Mouse (Mus musculus) adrenal gland (tissue): ENCODE measurements around the gene Rnaseh2b.

Source experiments
- intact Hi-C: fragments of 180-260 bp; cut with DNase I; formaldehyde crosslinking; loops from one replicate; pipeline ENCODE4 v1.15.1; 2025

Gene Rnaseh2b

GRCm38 (mm10) chr14:62309026-62309425 is 16.6 kb downstream of the Rnaseh2b start:
- intact Hi-C loops: no loop called here

GRCm38 (mm10) chr14:62311672-62312071 is 19.3 kb downstream of the Rnaseh2b start:
- intact Hi-C loops: no loop called here

- intact Hi-C loops: no loop called here
Measured at GRCm38 (mm10) chr14:62322581-62323344, 30.4 kb downstream of the Rnaseh2b start.

- intact Hi-C loops: no loop called here
Measured at GRCm38 (mm10) chr14:62323457-62323856, 31.1 kb downstream of the Rnaseh2b start.

GRCm38 (mm10) chr14:62324943-62325342 is 32.6 kb downstream of the Rnaseh2b start:
- intact Hi-C loops: no loop called here

GRCm38 (mm10) chr14:62326026-62326425 is 33.6 kb downstream of the Rnaseh2b start:
- intact Hi-C loops: no loop called here

- intact Hi-C loops: no loop called here
Measured at GRCm38 (mm10) chr14:62327171-62327570, 34.8 kb downstream of the Rnaseh2b start.

GRCm38 (mm10) chr14:62328606-62329005 is 36.2 kb downstream of the Rnaseh2b start:
- intact Hi-C loops: no loop called here

GRCm38 (mm10) chr14:62329631-62330030 is 37.2 kb downstream of the Rnaseh2b start:
- intact Hi-C loops: loop anchor here (5.0 kb wide), 1 partner anchor 128 kb away; the partner anchor contains the start of gene Gucy1b2

- intact Hi-C loops: loop anchor here (5.0 kb wide), 1 partner anchor 126 kb away; the partner anchor contains the start of gene Gucy1b2
Measured at GRCm38 (mm10) chr14:62331457-62331856, 39.1 kb downstream of the Rnaseh2b start.

GRCm38 (mm10) chr14:62331866-62332619 is 39.7 kb downstream of the Rnaseh2b start:
- intact Hi-C loops: loop anchor here (5.0 kb wide), 1 partner anchor 125 kb away; the partner anchor contains the start of gene Gucy1b2

GRCm38 (mm10) chr14:62333909-62334687 is 41.7 kb downstream of the Rnaseh2b start:
- intact Hi-C loops: loop anchor here (5.0 kb wide), 1 partner anchor 123 kb away; the partner anchor contains the start of gene Gucy1b2

- intact Hi-C loops: no loop called here
Measured at GRCm38 (mm10) chr14:62339196-62339595, 46.8 kb downstream of the Rnaseh2b start.

GRCm38 (mm10) chr14:62341887-62342642 is 49.7 kb downstream of the Rnaseh2b start:
- intact Hi-C loops: no loop called here

GRCm38 (mm10) chr14:62342643-62343144 is 50.3 kb downstream of the Rnaseh2b start:
- intact Hi-C loops: no loop called here

GRCm38 (mm10) chr14:62346570-62346969 is 54.2 kb downstream of the Rnaseh2b start:
- intact Hi-C loops: no loop called here

- intact Hi-C loops: no loop called here
Measured at GRCm38 (mm10) chr14:62347103-62347502, 54.7 kb downstream of the Rnaseh2b start.

GRCm38 (mm10) chr14:62349786-62350185 is 57.4 kb downstream of the Rnaseh2b start:
- intact Hi-C loops: no loop called here

- intact Hi-C loops: no loop called here
Measured at GRCm38 (mm10) chr14:62350186-62350585, 57.8 kb downstream of the Rnaseh2b start.

- intact Hi-C loops: no loop called here
Measured at GRCm38 (mm10) chr14:62350890-62351289, 58.5 kb downstream of the Rnaseh2b start.
